Mouse (Mus musculus) heart, adult 11 months (tissue): ENCODE measurements around the gene 2010003K11Rik.
"Not testable (repeated sequence)": the region's sequence is repeated elsewhere in the genome, so short reads cannot be mapped to it uniquely, and the experiment has no call there.

ENCODE experiments used
- DNase-seq: peaks from one replicate; pipeline ENCODE4 v3.0.0; 2022

2010003K11Rik gene

DNA sequence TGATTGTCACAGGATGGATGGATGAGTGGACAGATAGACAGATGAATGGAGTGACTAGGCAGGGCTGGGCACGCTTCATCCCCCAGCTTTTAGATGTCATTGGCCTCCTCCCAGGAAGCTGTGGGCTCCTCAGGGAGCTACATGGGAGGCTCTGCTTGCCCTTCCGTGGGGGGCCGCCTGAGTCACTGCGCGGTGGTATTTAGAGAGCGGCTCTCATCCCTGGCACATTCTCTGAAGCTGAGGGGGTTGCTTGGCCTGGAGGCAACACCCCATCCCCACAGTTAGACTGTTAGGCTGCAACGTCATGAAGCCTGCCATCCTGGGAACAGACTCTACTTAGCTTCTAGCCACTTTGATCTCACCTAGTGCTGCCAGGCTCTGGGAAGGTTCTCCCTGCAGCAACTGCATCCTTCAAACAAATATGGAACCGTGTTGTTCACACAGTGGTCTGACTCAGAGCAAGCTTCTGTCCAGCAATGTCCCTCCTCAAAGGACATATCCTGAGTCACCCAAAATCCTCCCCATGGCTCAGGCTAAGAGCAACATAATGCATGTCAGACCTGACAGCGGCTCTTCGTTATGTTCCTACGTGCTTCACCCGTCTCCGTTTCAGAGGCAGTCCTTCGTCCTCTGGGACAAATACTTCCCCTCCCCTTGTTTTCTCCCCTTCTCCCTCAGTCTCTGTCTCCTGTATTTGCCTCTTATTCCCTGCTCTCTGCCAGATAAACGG, 43.1 kb downstream of the 2010003K11Rik start:
- DNase-seq, result no peak

GRCm38 (mm10) chr19:4454040-4454439, 44.3 kb downstream of the 2010003K11Rik start:
- not testable (repeated sequence) for DNase-seq

DNA sequence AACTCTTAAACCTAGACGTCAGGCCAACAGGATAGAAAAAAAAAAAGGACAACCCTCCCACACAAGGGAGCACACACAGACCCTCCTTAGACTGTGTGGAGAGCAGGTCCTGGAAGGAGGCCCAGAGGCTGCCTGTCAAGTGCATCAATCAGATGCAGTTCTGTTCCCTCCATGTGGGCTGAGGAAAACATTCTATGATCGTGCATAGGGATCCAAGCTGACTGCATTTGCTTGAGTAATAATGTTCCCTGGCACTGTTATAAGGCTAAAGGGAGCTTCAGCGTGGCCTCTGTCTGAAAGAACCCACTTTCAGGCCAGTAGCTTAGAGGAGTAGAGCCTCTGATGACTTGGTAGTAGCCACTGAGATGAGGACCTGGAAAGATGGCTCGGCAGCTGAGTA, 45.9 kb downstream of the 2010003K11Rik start:
- no peak for DNase-seq

- DNase-seq, result no peak
Observed at GRCm38 (mm10) chr19:4451965-4452364, 46.4 kb downstream of the 2010003K11Rik start.

- DNase-seq, result no peak
Observed at GRCm38 (mm10) chr19:4451098-4451497, 47.3 kb downstream of the 2010003K11Rik start.

DNA sequence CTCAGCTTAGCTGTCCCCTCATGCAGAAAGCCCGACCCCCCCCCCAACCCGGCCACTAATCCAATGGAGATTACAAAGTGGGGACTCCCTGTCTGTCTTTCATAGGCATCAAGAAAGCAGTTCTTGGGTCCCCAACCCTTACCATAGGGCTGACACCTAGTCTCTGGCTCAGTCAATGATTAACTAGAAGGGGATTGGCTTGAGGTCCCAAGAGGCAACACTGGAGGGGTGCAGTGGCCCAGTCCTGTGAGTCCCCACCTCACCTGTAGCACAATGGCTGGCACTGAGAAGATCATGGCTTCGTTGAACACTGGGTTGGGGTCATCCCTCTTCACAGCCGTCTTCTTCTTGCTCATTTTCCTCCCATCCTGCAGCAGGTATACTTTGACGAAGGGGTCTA, 47.7 kb downstream of the 2010003K11Rik start:
- no peak for DNase-seq

DNA sequence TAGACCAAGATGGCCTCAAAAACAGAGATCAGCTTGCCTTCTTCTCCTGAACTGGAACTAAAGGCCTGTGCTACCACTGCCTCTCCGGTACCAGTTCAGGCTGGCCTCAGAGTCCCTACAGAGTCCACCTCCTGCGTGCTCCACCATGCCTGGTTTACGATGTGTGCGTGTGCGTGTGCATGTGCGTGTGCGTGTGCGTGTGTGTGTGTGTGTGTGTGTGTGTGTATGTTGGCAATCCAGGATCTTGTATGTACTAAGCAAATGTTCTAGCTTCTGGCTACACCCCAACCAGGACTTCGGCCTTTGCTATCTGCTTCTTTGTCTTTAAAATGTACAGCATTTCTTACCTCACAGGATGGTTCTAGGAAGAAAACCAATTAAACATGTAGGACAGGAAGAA, 49.2 kb downstream of the 2010003K11Rik start:
- DNase-seq, result no peak

- no peak for DNase-seq
Observed at GRCm38 (mm10) chr19:4447445-4447844, 50.9 kb downstream of the 2010003K11Rik start.
